Mouse (Mus musculus) liver, postnatal 0 days (tissue): ENCODE data around the gene Hnrnph3. TPM values are rescaled to one million over a fixed set of nuclear protein-coding genes. Genes with fewer than 3 reads are reported as not detected.

ENCODE experiments used
- ATAC-seq: fragments of 200-750 bp; cut with Nextera tagmentation; 2 replicates; pipeline ENCODE4 v1.8.0; 2017; ENCODE audit warnings: mild to moderate bottlenecking, moderate library complexity
- DNase-seq: peaks from one replicate; pipeline ENCODE4 v3.0.0-alpha.2; 2016
- H3K27ac ChIP-seq: fragments of 300-500 bp; sonication (generic); 2 replicates; pipeline ENCODE4 v1.5.1; 2014; ENCODE audit warnings: antibody characterized with exemption, moderate library complexity, mild to moderate bottlenecking, low read depth
- H3K27me3 ChIP-seq: fragments of 300-500 bp; sonication (generic); 2 replicates; pipeline ENCODE4 v1.6.1; 2014; ENCODE audit warnings: low read length, control low read depth, mixed read lengths; ENCODE audit not compliant: insufficient read depth
- H3K36me3 ChIP-seq: fragments of 300-500 bp; sonication (generic); replicated peaks from 2 replicates; pipeline ENCODE4 v1.6.1; 2014; ENCODE audit warnings: mild to moderate bottlenecking, control low read depth, low read length, moderate library complexity, mixed read lengths; ENCODE audit not compliant: insufficient read depth
- H3K4me1 ChIP-seq: fragments of 300-500 bp; sonication (generic); 2 replicates; pipeline ENCODE4 v1.6.1; 2014; ENCODE audit warnings: antibody characterized with exemption, mild to moderate bottlenecking, control low read depth; ENCODE audit not compliant: insufficient read depth
- H3K4me2 ChIP-seq: fragments of 300-500 bp; sonication (generic); 2 replicates; pipeline ENCODE4 v1.6.1; 2014; ENCODE audit warnings: low read depth, mild to moderate bottlenecking, low read length, moderate library complexity, mixed read lengths
- H3K4me3 ChIP-seq: fragments of 300-500 bp; sonication (generic); 2 replicates; pipeline ENCODE4 v1.5.1; 2014; ENCODE audit warnings: low read depth, low read length
- H3K9ac ChIP-seq: fragments of 300-500 bp; sonication (generic); replicated peaks from 2 replicates; pipeline ENCODE4 v1.6.1; 2014; ENCODE audit warnings: mild to moderate bottlenecking, moderate library complexity
- H3K9me3 ChIP-seq: fragments of 300-500 bp; sonication (generic); 2 replicates; pipeline ENCODE4 v1.6.1; 2016; ENCODE audit warnings: mild to moderate bottlenecking, control low read depth, low read length, mixed read lengths
- CTCF ChIP-seq: sonication (generic); IDR thresholded peaks from 2 replicates; pipeline ENCODE4 v1.5.1; 2016; ENCODE audit warnings: antibody characterized with exemption, low read depth
- EP300 ChIP-seq: IDR thresholded peaks from 2 replicates; pipeline ENCODE4 v1.6.1; 2016; ENCODE audit warnings: antibody characterized with exemption, low read depth, mild to moderate bottlenecking
- WGBS: fragments of 180-500 bp; shearing (Covaris S2); extraction: QIAGEN DNeasy Blood & Tissue Kit; methylation state at CpG from one replicate; pipeline ENCODE4 v1.1.7; 2014; ENCODE audit not compliant: insufficient replicate concordance; 5-methylcytosine and 5-hydroxymethylcytosine counted together
- polyA plus RNA-seq: library from polyadenylated mRNA; unstranded; fragments of >200 nt; fragmentation: Nextera tagmentation; extraction: Ambion mirVana; gene quantifications from 2 replicates; pipeline ENCODE4 v1.2.1, GENCODE M21; 2015

Hnrnph3 gene
- polyA plus RNA-seq, 1 experiment from 2014 or later = 12.4 TPM

GRCm38 (mm10) chr10:62990636-62991035 lies 33.4 kb downstream of the Hnrnph3 start:
- DNase-seq (no peak), ATAC-seq (no peak)
- Histone ChIP-seq H3K4me1 (no peaks in the 10 kb centered on the region), H3K4me2 (no peak overlapping the region), H3K36me3 (peaks cover 16% of the 10 kb centered on the region), H3K9ac (no peak overlapping the region), H3K27ac (no peak overlapping the region), H3K27me3 (no peaks in the 10 kb centered on the region), H3K4me3 (no peak overlapping the region), H3K9me3 (no peaks in the 10 kb centered on the region)
- WGBS = 89% methylated on average over 15 of the region's 15 CpGs
- no peak for TF ChIP-seq EP300

- no peak overlapping the region for H3K4me2 ChIP-seq
- no peaks in the 10 kb centered on the region for H3K9me3 ChIP-seq
- no peak overlapping the region for H3K4me3 ChIP-seq
- peak; percentile 69 for DNase-seq
- peaks cover 14% of the 10 kb centered on the region for H3K36me3 ChIP-seq
- H3K9ac ChIP-seq = no peak overlapping the region
- no peaks in the 10 kb centered on the region for H3K4me1 ChIP-seq
- no peak overlapping the region for H3K27ac ChIP-seq
- no peak for TF ChIP-seq EP300
- TF ChIP-seq CTCF = peak; percentile 76
- ATAC-seq = no peak; the same call in 1 of the 2 replicates
- no peaks in the 10 kb centered on the region for H3K27me3 ChIP-seq
- WGBS = 29% methylated on average over 3 of the region's 3 CpGs
Measured at GRCm38 (mm10) chr10:62987341-62987740, 36.7 kb downstream of the Hnrnph3 start.

GRCm38 (mm10) chr10:62984495-62984894 lies 39.5 kb downstream of the Hnrnph3 start:
- H3K4me3 ChIP-seq = no peak overlapping the region
- no peak for ATAC-seq

GRCm38 (mm10) chr10:62984072-62984471 lies 39.9 kb downstream of the Hnrnph3 start:
- DNase-seq (no peak), ATAC-seq (no peak)
- no peak overlapping the region for H3K27ac ChIP-seq
- H3K36me3 ChIP-seq = peaks cover 10% of the 10 kb centered on the region
- TF ChIP-seq EP300 (no peak), CTCF (no peak)
- no peak overlapping the region for H3K4me2 ChIP-seq
- H3K27me3 ChIP-seq = no peaks in the 10 kb centered on the region
- H3K9me3 ChIP-seq = no peaks in the 10 kb centered on the region
- 76% methylated on average over 11 of the region's 11 CpGs for WGBS
- no peak overlapping the region for H3K9ac ChIP-seq
- peaks cover 5% of the 10 kb centered on the region; the same call in 1 of the 2 replicates for H3K4me1 ChIP-seq
- no peak overlapping the region for H3K4me3 ChIP-seq

More at GRCm38 (mm10) chr10:62984495-62984894, 39.5 kb downstream of the Hnrnph3 start:
- peaks cover 10% of the 10 kb centered on the region for H3K36me3 ChIP-seq
- H3K27ac ChIP-seq = no peak overlapping the region
- no peak for DNase-seq
- H3K9ac ChIP-seq = no peak overlapping the region
- H3K4me1 ChIP-seq = peaks cover 4% of the 10 kb centered on the region; the same call in 1 of the 2 replicates
- no peak overlapping the region for H3K4me2 ChIP-seq
- TF ChIP-seq EP300 = no peak
- no peak for TF ChIP-seq CTCF
- H3K9me3 ChIP-seq = no peaks in the 10 kb centered on the region
- H3K27me3 ChIP-seq = no peaks in the 10 kb centered on the region
- WGBS = 83% methylated on average over 6 of the region's 6 CpGs

- peak within 1 kb of the TSS; percentile 20; the same call in 1 of the 2 replicates for H3K27ac ChIP-seq
- H3K27me3 ChIP-seq = no peaks in the 10 kb centered on the region
- ATAC-seq (peak; percentile 93), DNase-seq (peak; percentile 90)
- peak within 1 kb of the TSS; percentile 93 for H3K4me2 ChIP-seq
- H3K9ac ChIP-seq = peak within 1 kb of the TSS; percentile 77
- peaks cover 5% of the 10 kb centered on the region; the same call in 1 of the 2 replicates for H3K4me1 ChIP-seq
- no peaks in the 10 kb centered on the region for H3K9me3 ChIP-seq
- under 1% methylated on average over 64 of the region's 77 CpGs for WGBS
- H3K4me3 ChIP-seq = peak within 1 kb of the TSS; percentile 84
- H3K36me3 ChIP-seq = peaks cover 2% of the 10 kb centered on the region; the same call in 1 of the 2 replicates
- peak; percentile 57 for TF ChIP-seq CTCF
- TF ChIP-seq EP300 = no peak
Measured at GRCm38 (mm10) chr10:62980039-62980954, 43.7 kb downstream of the Hnrnph3 start, which contains the start of gene Rufy2. Rufy2 (plus strand) TSS chr10:62980223.

- Histone ChIP-seq H3K36me3 (no peaks in the 10 kb centered on the region), H3K9me3 (no peaks in the 10 kb centered on the region), H3K9ac (no peak overlapping the region), H3K27me3 (no peaks in the 10 kb centered on the region), H3K27ac (no peak overlapping the region), H3K4me1 (peaks cover 5% of the 10 kb centered on the region; the same call in 1 of the 2 replicates), H3K4me2 (peak overlapping the region; percentile 93), H3K4me3 (peak overlapping the region; percentile 84)
- DNase-seq = no peak
- no peak for ATAC-seq
- TF ChIP-seq CTCF (no peak), EP300 (no peak)
- WGBS = 16% methylated on average over 10 of the region's 10 CpGs
Measured at GRCm38 (mm10) chr10:62979667-62980038, 44.4 kb downstream of the Hnrnph3 start.
